Mouse (Mus musculus) G1E (cell line): ENCODE measurements around the gene Tmem223.

Experiments
- CTCF ChIP-seq: IDR thresholded peaks from 2 replicates; pipeline ENCODE4 v1.5.1; 2012; ENCODE audit warnings: low read depth, low read length, inconsistent platforms, mixed read lengths
- GATA1 ChIP-seq: IDR thresholded peaks from 2 replicates; pipeline ENCODE4 v1.6.1; 2012; ENCODE audit warnings: borderline replicate concordance, low read length, inconsistent platforms, mixed read lengths
- GATA2 ChIP-seq: IDR thresholded peaks from 2 replicates; pipeline ENCODE4 v1.6.1; 2012; ENCODE audit warnings: low read depth, low read length, inconsistent platforms, borderline replicate concordance
- POLR2AphosphoS5 ChIP-seq: IDR thresholded peaks from 2 replicates; pipeline ENCODE4 v1.6.1; 2012; ENCODE audit warnings: low read depth, low read length, inconsistent platforms; ENCODE audit not compliant: insufficient replicate concordance
- TAL1 ChIP-seq: conservative IDR thresholded peaks from 2 replicates; pipeline ENCODE4 v1.6.1; 2012; ENCODE audit warnings: low read depth, low read length, inconsistent platforms, mixed read lengths

DNA sequence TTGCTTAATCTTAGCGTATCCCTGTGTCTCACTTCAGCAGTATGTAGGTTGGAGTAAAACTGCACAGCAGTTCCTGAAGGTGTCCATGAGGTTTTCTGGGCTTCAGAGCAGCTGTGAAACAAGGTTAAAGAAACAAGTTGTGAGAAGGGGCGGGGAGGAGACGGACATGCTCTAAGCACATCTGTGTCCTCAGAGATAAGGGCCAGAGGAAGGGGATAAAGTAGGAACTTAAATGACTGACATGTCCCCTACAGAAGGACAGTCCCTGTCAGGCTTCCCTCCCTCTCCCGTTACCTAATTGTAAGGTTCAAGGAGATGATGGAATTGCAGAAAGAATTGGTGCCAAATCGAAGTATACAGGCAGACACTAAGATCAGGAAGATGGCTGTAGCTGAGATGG, 2.2 kb downstream of the Tmem223 start:
- TF ChIP-seq POLR2AphosphoS5 = no peak
- no peak for TF ChIP-seq CTCF
- no peak for TF ChIP-seq GATA2
- TF ChIP-seq GATA1 = no peak
- peak; percentile 66; the same call in 1 of the 2 replicates for TF ChIP-seq TAL1
